Mouse (Mus musculus): ENCODE data around the gene Tmem109.

Gene Tmem109

GRCm38 (mm10) chr19:10881426-10882154 lies at the start of gene Tmem109:
Gene Tmem109 (minus strand): TSS chr19:10882001.
- peak; percentile 81 for DNase-seq (ENCODE audit: low read depth, low spot score)

DNA sequence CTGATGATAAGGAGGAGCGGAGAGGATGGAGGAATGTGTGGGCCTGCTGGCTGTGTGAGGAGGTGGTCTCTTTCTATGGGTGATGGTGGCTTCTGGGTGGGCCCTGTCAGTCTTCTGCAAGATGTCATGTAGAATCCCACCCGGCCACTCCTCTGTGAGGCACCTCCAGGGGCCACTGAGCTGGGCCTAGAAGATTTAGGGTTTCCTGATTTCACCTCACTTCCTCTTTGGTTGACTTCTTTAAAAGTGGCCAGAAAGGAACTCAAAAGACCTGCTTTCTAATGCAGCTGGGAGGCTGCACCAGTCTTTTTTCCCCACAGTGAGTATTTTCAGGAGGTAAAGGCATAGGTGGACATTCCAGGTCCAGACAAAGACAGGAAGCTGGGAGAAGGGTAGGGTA lies 48.8 kb upstream of the Tmem109 start:
- no peak for DNase-seq (ENCODE audit: low read depth, low spot score)

DNA sequence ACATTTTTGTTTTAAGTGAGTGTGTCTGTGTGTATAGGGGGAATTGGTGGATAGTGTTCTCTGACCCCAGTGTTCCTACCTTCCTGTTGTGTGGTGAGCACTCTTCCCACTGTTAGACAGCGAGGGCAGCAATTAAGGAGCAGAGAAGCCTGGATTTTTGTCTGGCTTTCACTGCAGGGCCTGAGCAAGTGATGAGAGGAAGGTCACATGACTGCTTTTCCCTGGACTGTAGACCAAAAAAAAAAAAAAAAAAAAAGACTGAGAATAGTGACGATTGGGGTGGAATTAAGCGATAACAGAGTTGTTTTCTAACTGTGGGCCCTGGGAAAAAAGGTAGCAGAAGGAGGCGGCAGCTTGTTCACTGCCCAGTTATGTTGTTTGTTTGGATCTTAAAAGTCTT lies 44.9 kb upstream of the Tmem109 start:
- no peak for DNase-seq (ENCODE audit: low read depth, low spot score)

DNA sequence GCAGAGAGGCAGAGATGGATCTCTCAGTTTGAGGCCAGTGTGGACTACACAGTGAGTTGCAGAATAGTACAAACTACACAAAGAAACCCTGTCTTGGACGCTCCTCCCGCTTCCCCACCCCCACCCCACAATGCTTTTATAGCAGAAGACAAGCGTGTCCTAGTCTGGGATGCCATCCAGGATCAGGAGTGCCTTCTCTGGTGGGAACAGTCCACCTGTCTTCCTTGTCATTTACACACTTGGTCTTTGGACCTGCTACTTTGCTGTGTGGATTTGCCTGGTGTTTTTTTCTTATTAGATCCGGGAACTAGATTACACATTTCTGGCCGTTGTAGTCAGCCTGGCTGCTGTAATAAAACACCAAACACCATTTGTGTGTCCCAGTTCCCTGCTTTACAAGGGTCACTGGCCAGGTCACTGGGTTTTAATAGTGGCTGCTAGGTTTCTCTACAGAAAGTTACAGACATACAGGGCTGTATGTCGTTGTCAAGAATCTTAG lies 44.4 kb upstream of the Tmem109 start:
- no peak for DNase-seq (ENCODE audit: low read depth, low spot score)

DNA sequence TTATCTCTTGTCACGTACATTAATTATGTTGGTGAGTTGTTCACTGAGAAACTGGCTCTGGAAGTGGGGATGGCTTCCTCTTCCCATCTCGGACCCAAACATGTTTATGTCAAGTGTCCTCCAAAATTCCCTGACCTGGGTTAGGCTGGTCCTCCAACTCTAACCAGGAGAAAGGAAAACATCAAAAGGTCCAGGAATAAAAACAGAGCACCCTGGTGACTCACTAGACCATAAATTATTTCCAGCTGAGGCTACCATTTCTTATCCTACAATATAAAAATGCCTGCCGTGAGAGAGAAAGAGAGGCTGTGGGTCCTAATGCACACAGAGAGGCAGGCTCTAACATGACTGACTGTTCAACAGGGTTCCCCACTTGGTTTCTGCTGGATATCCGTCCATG lies 42.4 kb upstream of the Tmem109 start:
- no peak for DNase-seq (ENCODE audit: low read depth, low spot score)

GRCm38 (mm10) chr19:10921058-10921457 lies 39.3 kb upstream of the Tmem109 start:
- no peak for DNase-seq (ENCODE audit: low read depth, low spot score)

- DNase-seq (ENCODE audit: low read depth, low spot score): no peak
These were observed 38.7 kb upstream of the Tmem109 start, which contains the start of gene Zp1 for GRCm38 (mm10) chr19:10920532-10920931. Gene Zp1 (minus strand): TSS chr19:10920632.

- DNase-seq (ENCODE audit: low read depth, low spot score): no peak
These were observed 36.7 kb upstream of the Tmem109 start for GRCm38 (mm10) chr19:10918321-10918991.

DNA sequence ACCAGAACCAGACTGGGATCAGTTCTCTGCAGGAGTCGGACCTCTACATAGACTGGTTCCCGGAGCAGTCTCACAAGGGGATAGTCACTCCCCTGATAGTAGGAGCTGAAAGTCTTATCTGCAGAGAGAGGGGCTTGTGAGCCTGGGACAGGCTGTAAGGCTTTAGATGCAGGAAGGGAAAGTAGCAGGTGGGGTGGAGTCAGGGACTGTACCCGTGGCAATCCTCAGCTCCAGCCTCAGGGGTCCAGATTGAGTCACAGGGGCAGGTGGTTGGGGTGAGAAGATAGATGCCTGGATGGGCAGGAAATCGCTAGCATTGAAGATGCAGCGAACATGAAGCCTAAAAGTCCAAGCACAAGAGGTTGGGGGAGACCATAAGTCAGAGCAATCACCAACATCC lies 34.7 kb upstream of the Tmem109 start:
- no peak for DNase-seq (ENCODE audit: low read depth, low spot score)

- no peak for DNase-seq (ENCODE audit: low read depth, low spot score)
These were observed 33.1 kb upstream of the Tmem109 start for GRCm38 (mm10) chr19:10914870-10915269.

- no peak for DNase-seq (ENCODE audit: low read depth, low spot score)
These were observed 32.5 kb upstream of the Tmem109 start for GRCm38 (mm10) chr19:10914291-10914690.

GRCm38 (mm10) chr19:10909087-10909721 lies 27.4 kb upstream of the Tmem109 start:
- no peak for DNase-seq (ENCODE audit: low read depth, low spot score)

DNA sequence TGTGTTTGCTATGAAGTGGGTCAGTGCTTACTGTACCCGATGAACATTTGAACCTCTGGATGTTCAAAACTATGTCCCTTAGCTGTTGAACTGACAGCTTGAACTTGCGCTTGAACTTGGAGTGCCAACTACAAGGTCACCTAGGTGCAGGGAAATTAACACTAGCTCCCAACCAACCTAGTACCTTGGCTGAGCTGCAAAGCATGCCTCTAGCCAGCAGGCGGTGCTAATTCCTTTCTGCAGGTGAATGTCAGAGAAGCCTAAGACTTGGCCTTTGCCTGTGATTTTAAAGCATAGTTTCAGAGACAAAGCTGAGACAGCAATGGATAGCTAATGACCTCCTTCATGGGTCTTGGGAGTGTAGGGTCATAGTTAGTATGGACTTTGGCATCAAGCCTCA lies 26.1 kb upstream of the Tmem109 start:
- DNase-seq (ENCODE audit: low read depth, low spot score): no peak

- no peak for DNase-seq (ENCODE audit: low read depth, low spot score)
These were observed 23.9 kb upstream of the Tmem109 start for GRCm38 (mm10) chr19:10905728-10906000.

- DNase-seq (ENCODE audit: low read depth, low spot score): no peak
These were observed 23.3 kb upstream of the Tmem109 start for GRCm38 (mm10) chr19:10904927-10905727.

- DNase-seq (ENCODE audit: low read depth, low spot score): no peak
These were observed 22.7 kb upstream of the Tmem109 start for GRCm38 (mm10) chr19:10904512-10904911.

- no peak for DNase-seq (ENCODE audit: low read depth, low spot score)
These were observed 19.2 kb upstream of the Tmem109 start for GRCm38 (mm10) chr19:10901046-10901445.

GRCm38 (mm10) chr19:10900315-10900714 lies 18.5 kb upstream of the Tmem109 start:
- no peak for DNase-seq (ENCODE audit: low read depth, low spot score)

GRCm38 (mm10) chr19:10897491-10897890 lies 15.7 kb upstream of the Tmem109 start:
- no peak for DNase-seq (ENCODE audit: low read depth, low spot score)

- no peak for DNase-seq (ENCODE audit: low read depth, low spot score)
These were observed 15.0 kb upstream of the Tmem109 start for GRCm38 (mm10) chr19:10896849-10897248.

DNA sequence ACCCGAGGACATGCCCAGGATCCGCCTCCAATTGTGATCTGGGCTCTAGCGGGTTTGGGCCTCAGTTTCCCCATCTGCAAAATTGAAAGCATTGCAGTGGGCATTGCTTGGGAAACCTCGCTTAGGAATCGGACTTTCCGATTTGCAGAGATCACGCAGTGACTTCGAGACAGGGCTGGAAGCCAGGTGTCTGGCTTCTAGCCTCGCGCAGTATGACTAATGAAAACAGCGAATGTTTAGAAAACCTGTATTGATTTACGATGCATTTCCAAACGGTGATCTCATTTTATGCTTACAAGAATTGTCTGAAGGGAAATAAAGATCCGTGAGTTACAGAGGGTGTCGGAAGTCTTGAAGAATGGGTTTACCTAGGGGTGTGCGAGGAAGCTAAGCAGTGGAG lies 13.9 kb upstream of the Tmem109 start:
- DNase-seq (ENCODE audit: low read depth, low spot score): no peak

GRCm38 (mm10) chr19:10895016-10895528 lies 13.3 kb upstream of the Tmem109 start, which contains the start of gene Prpf19:
Gene Prpf19 (plus strand): TSS chr19:10895231.
- peak; percentile 93 for DNase-seq (ENCODE audit: low read depth, low spot score)
